ENCODE assay signal across 15 mouse cellular contexts in genomic region chr19:44740300-44740699, GRCm38 (mm10). TPM values are rescaled to one million over a fixed set of nuclear protein-coding genes. Genes with fewer than 3 reads are reported as not detected.
A peak's percentile ranks its signal among the peaks of the same experiment; 100 is the strongest.
DNase-seq lines count a peak whose midpoint lies in the region; ATAC-seq and TF ChIP-seq lines count a peak whose summit lies in the region.
"Had no signal": no experiment of that assay in that cellular context is flagged by ENCODE, and none has a peak within 500 bp of the region (broad histone marks: within the 10 kb centered on the region; RNA-seq: fewer than 3 reads in every experiment).

No protein-coding gene starts in this region.

- intact Hi-C loops in heart, postnatal 14 days (cut with DNase I), result loop anchor here (5.0 kb wide), 1 partner anchor 492 kb away; no protein-coding TSS in a partner anchor

- ATAC-seq in heart, embryonic 14.5 days (ENCODE audit: insufficient number of reproducible peaks, insufficient read depth, low FRiP score, low read depth), result no peak
- no peak for ATAC-seq in midbrain, postnatal 0 days (ENCODE audit: low FRiP score)

- H3K27ac ChIP-seq in heart, embryonic 14.5 days (replicated peaks in 1 of 2; ENCODE audit: control insufficient read depth in 1 of 2, insufficient read depth in 1 of 2, low read depth in 2 of 2, low read length in 2 of 2), result no peak overlapping the region
- H3K27ac ChIP-seq in embryonic facial prominence, embryonic 10.5 days (replicated peaks), result no peak overlapping the region
- no peak overlapping the region for H3K27ac ChIP-seq in midbrain, postnatal 0 days (ENCODE audit: low read depth, low read length)

- no peaks in the 10 kb centered on the region for H3K36me3 ChIP-seq in heart, embryonic 14.5 days (ENCODE audit: control insufficient read depth, insufficient read depth, low read length)
- no peaks in the 10 kb centered on the region for H3K36me3 ChIP-seq in embryonic facial prominence, embryonic 10.5 days (replicated peaks)
- H3K36me3 ChIP-seq in midbrain, postnatal 0 days (ENCODE audit: insufficient read depth, low read length), result no peaks in the 10 kb centered on the region

- no peak overlapping the region; the same call in 1 of the 2 replicates for H3K9ac ChIP-seq in heart, embryonic 14.5 days (ENCODE audit: low read length)
- H3K9ac ChIP-seq in midbrain, postnatal 0 days (replicated peaks; ENCODE audit: low read length, poor library complexity, severe bottlenecking), result no peak overlapping the region

- no peak for DNase-seq in heart, postnatal 14 days
- DNase-seq in embryonic facial prominence, embryonic 10.5 days (ENCODE audit: low spot score), result peak; percentile 55
- peak; percentile 71 for DNase-seq in kidney, adult 11 months
- no peak for DNase-seq in midbrain, postnatal 0 days (ENCODE audit: low spot score)
- DNase-seq in adrenal gland, adult 8-10 months, result no peak
- no peak for DNase-seq in right cerebral cortex, postnatal 10 days (ENCODE audit: low spot score in 2 of 2)
- DNase-seq: cerebellum, adult 18-20 months; thymus, adult 18-20 months had no signal

- peak overlapping the region; percentile 13; the same call in 1 of the 2 replicates for H3K4me2 ChIP-seq in heart, embryonic 14.5 days (ENCODE audit: low read length)
- no peak overlapping the region for H3K4me2 ChIP-seq in midbrain, postnatal 0 days (ENCODE audit: low read depth, low read length, poor library complexity, severe bottlenecking)

- H3K27me3 ChIP-seq in heart, embryonic 14.5 days (ENCODE audit: control insufficient read depth, insufficient read depth, low read length), result peaks cover 99% of the 10 kb centered on the region
- peaks cover 100% of the 10 kb centered on the region for H3K27me3 ChIP-seq in embryonic facial prominence, embryonic 10.5 days (replicated peaks; ENCODE audit: low read depth, poor library complexity, severe bottlenecking)
- H3K27me3 ChIP-seq in midbrain, postnatal 0 days (ENCODE audit: insufficient read depth, low read length), result peaks cover 88% of the 10 kb centered on the region

- H3K4me3 ChIP-seq in heart, embryonic 14.5 days (ENCODE audit: control insufficient read depth in 1 of 2, insufficient read depth in 1 of 2, low read depth in 1 of 2, low read length in 2 of 2), result no peak overlapping the region
- peak overlapping the region; percentile 27; the same call in 1 of the 2 replicates for H3K4me3 ChIP-seq in embryonic facial prominence, embryonic 10.5 days
- H3K4me3 ChIP-seq in midbrain, postnatal 0 days (ENCODE audit: low read depth, low read length), result no peak overlapping the region
- H3K4me3 ChIP-seq: erythroblast, embryonic 14.5 days had no signal

- peaks cover 18 to 21% of the 10 kb centered on the region in 2 experiments; a peak in 3 of 4 replicates for H3K4me1 ChIP-seq in heart, embryonic 14.5 days (ENCODE audit: control insufficient read depth in 2 of 2, insufficient read depth in 2 of 2, low read length in 2 of 2)
- H3K4me1 ChIP-seq in embryonic facial prominence, embryonic 10.5 days, result peaks cover 24% of the 10 kb centered on the region
- H3K4me1 ChIP-seq in midbrain, postnatal 0 days (ENCODE audit: insufficient read depth, low read length), result no peaks in the 10 kb centered on the region

- H3K9me3 ChIP-seq in heart, embryonic 14.5 days (ENCODE audit: control insufficient read depth, low read length), result no peaks in the 10 kb centered on the region
- no peaks in the 10 kb centered on the region; the same call in 1 of the 2 replicates for H3K9me3 ChIP-seq in embryonic facial prominence, embryonic 10.5 days
- no peaks in the 10 kb centered on the region for H3K9me3 ChIP-seq in midbrain, postnatal 0 days (ENCODE audit: low read length)

- 6% methylated on average over 15 of the region's 16 CpGs for WGBS in heart, embryonic 14.5 days
- WGBS in embryonic facial prominence, embryonic 10.5 days, result under 1% methylated on average over 16 of the region's 16 CpGs
- WGBS in midbrain, postnatal 0 days, result 2% methylated on average over 14 of the region's 16 CpGs

- peak; percentile 27 for TF ChIP-seq CTCF in midbrain, postnatal 0 days (IDR thresholded peaks at IDR 0.05)

RNA-seq across cellular contexts. Expression of gene Pax2, which starts 15.5 kb away (rescaled TPM):
- not detected in 2 replicates for polyA plus RNA-seq in heart, embryonic 14.5 days (2014; fragmentation: Nextera tagmentation; extraction: Ambion mirVana)
- total RNA-seq in heart, postnatal 14 days (2021), result not detected
- 1.00 and 1.8 TPM in 2 replicates for polyA plus RNA-seq in embryonic facial prominence, embryonic 10.5 days (2016; fragmentation: Nextera tagmentation; extraction: Ambion mirVana)
- 0.28 and 0.77 TPM in 2 replicates for total RNA-seq in midbrain, postnatal 0 days (2014; rRNA removed)
- polyA plus RNA-seq in midbrain, postnatal 0 days (2015; fragmentation: Nextera tagmentation; extraction: Ambion mirVana), result 0.19 and 0.21 TPM in 2 replicates
- total RNA-seq in adrenal gland, adult 8-10 months (2022), result not detected
- total RNA-seq: adrenal gland, adult 18-20 months; ES-E14; monocyte, adult 5-6 weeks had no signal
- polyA plus RNA-seq: erythroblast, embryonic 14.5 days; large intestine, adult 2 months; liver, embryonic 11.5 days had no signal

Comparison
In these comparisons a context has a peak if more than half of its experiments do, and no peak if none do; other contexts are left out.
1. DNase-seq: peak in embryonic facial prominence, embryonic 10.5 days (single experiment) and kidney, adult 11 months (single experiment); none in heart, postnatal 14 days (0 of 2), midbrain, postnatal 0 days (single experiment), adrenal gland, adult 8-10 months (single experiment) and right cerebral cortex, postnatal 10 days (0 of 2).